Mouse (Mus musculus): ENCODE data around the gene St6galnac6.

St6galnac6 gene

GRCm38 (mm10) chr2:32617109-32617508 lies 17.6 kb downstream of the St6galnac6 start:
- DNase-seq (ENCODE audit: low spot score in 2 of 2), result no peak

GRCm38 (mm10) chr2:32617601-32618000 lies 18.1 kb downstream of the St6galnac6 start:
- DNase-seq (ENCODE audit: low spot score in 2 of 2), result no peak

GRCm38 (mm10) chr2:32618051-32618450 lies 18.5 kb downstream of the St6galnac6 start:
- no peak for DNase-seq (ENCODE audit: low spot score in 2 of 2)

GRCm38 (mm10) chr2:32620682-32621516 lies 21.4 kb downstream of the St6galnac6 start:
- DNase-seq (ENCODE audit: low spot score in 2 of 2), result no peak

- no peak for DNase-seq (ENCODE audit: low spot score in 2 of 2)
Measured at GRCm38 (mm10) chr2:32621517-32621859, 22.0 kb downstream of the St6galnac6 start, which contains the start of gene Ak1. Ak1 (plus strand) TSS chr2:32621758.

GRCm38 (mm10) chr2:32624111-32624748 lies 24.7 kb downstream of the St6galnac6 start:
- no peak for DNase-seq (ENCODE audit: low spot score in 2 of 2)

- DNase-seq (ENCODE audit: low spot score in 2 of 2), result no peak
Measured at GRCm38 (mm10) chr2:32625212-32625872, 25.8 kb downstream of the St6galnac6 start.

GRCm38 (mm10) chr2:32625873-32626694 lies 26.6 kb downstream of the St6galnac6 start:
- DNase-seq (ENCODE audit: low spot score in 2 of 2), result no peak

GRCm38 (mm10) chr2:32627266-32628043 lies 27.9 kb downstream of the St6galnac6 start:
- no peak for DNase-seq (ENCODE audit: low spot score in 2 of 2)

GRCm38 (mm10) chr2:32628044-32628550 lies 28.6 kb downstream of the St6galnac6 start:
- DNase-seq (ENCODE audit: low spot score in 2 of 2), result no peak

- DNase-seq (ENCODE audit: low spot score in 2 of 2), result no peak
Measured at GRCm38 (mm10) chr2:32628729-32629128, 29.2 kb downstream of the St6galnac6 start.

GRCm38 (mm10) chr2:32629276-32629976 lies 29.9 kb downstream of the St6galnac6 start:
- DNase-seq (ENCODE audit: low spot score in 2 of 2), result no peak

GRCm38 (mm10) chr2:32630036-32630435 lies 30.5 kb downstream of the St6galnac6 start:
- no peak for DNase-seq (ENCODE audit: low spot score in 2 of 2)

GRCm38 (mm10) chr2:32631046-32631445 lies 31.5 kb downstream of the St6galnac6 start:
- DNase-seq (ENCODE audit: low spot score in 2 of 2), result no peak

GRCm38 (mm10) chr2:32631737-32632394 lies 32.4 kb downstream of the St6galnac6 start:
- DNase-seq (ENCODE audit: low spot score in 2 of 2), result peak; percentile 81 to 91

GRCm38 (mm10) chr2:32633660-32634059 lies 34.2 kb downstream of the St6galnac6 start:
- no peak for DNase-seq (ENCODE audit: low spot score in 2 of 2)

GRCm38 (mm10) chr2:32634277-32635105 lies 35.0 kb downstream of the St6galnac6 start:
- DNase-seq (ENCODE audit: low spot score in 2 of 2), result no peak

- DNase-seq (ENCODE audit: low spot score in 2 of 2), result no peak
Measured at GRCm38 (mm10) chr2:32636617-32637016, 37.1 kb downstream of the St6galnac6 start.
